Mouse (Mus musculus): Measurements from ENCODE around the gene Opn3.

The Opn3 gene
- long read RNA-seq, experiment 1, transcript Opn3-201 (4 exons, 1,913 nt) = major isoform, 6 of 7 reads
- long read RNA-seq, experiment 1, partial matches to known transcripts = 0 of 7 reads
- long read RNA-seq, experiment 1, other reads (novel, unspliced or antisense) = 1 of 7 reads
- long read RNA-seq, experiment 2, transcript Opn3-201 (4 exons, 1,913 nt) = major isoform, 6 of 6 reads
- long read RNA-seq, experiment 2, partial matches to known transcripts = 0 of 6 reads
- long read RNA-seq, experiment 2, other reads (novel, unspliced or antisense) = 0 of 6 reads

DNA sequence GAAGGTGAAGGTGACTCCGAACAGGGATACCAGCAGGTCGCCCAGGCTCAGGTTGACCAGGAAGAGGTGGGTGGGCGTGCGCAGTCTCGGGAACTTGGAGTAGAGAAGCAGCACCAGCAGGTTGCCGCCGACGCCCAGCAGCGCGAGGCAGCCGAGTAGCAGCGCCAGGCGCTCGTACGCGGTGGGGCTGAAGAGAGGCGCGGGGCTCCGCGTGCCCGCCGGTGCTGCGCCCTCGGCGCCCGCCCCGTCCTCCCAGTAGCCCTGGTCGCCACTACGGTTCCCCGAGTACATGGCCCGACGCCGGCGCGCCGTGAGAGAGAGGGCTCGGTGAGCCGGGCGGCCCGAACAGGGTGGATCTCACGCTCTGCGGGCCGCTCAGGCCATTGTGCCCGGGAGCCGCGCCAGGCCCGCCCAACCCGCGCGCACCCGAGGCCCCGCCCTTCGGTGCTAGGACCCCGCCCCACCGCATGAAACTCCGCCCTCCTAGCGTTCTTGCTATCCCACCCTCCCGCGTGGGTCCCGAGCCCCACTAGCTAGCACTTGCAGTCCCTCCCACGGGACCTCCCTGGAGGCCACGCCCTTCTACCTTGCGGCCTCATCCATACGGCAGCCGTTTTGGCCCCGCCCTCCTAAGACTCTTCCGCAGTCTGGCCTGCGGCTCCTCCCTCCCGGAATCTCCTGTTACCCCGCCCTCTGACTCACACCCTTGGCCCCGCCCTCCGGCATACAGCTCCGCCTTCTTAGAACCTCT lies at the start of gene Opn3, which contains the start of gene Chml:
Opn3 (minus strand) TSS at position 531 of the 751 bp plus-strand sequence.
Chml (minus strand) TSS at position 656 of the 751 bp plus-strand sequence.
- intact Hi-C loops (cut with DNase I) = loop anchor here (2.0 to 5.0 kb wide), 2 partner anchors 66 to 175 kb away; no protein-coding TSS in a partner anchor

DNA sequence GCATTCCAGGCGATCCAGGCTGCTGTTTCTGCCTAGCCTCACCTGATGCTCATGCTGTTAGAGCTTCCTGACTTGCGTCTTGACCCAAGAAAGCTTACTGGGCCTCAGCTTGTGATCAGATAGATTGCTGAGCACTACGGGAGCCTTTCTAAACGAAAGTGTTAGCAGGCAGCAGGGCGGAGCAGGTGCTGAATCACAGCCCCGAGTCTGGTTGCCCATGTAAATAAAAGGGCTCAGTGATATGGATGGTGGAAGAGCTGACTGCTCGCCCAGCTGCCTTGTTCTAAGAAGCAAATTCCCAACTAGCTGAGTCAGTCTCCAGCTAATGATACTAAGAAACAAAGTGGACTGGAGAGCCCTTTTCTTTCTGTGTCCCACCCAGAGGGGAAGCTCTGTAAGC lies 33.2 kb upstream of the Opn3 start:
- intact Hi-C loops (cut with DNase I) = no loop called here

- intact Hi-C loops (cut with DNase I) = no loop called here
Observed at GRCm38 (mm10) chr1:175716832-175717231, 24.3 kb upstream of the Opn3 start.

GRCm38 (mm10) chr1:175712338-175712909 lies 19.8 kb upstream of the Opn3 start:
- intact Hi-C loops (cut with DNase I) = no loop called here

DNA sequence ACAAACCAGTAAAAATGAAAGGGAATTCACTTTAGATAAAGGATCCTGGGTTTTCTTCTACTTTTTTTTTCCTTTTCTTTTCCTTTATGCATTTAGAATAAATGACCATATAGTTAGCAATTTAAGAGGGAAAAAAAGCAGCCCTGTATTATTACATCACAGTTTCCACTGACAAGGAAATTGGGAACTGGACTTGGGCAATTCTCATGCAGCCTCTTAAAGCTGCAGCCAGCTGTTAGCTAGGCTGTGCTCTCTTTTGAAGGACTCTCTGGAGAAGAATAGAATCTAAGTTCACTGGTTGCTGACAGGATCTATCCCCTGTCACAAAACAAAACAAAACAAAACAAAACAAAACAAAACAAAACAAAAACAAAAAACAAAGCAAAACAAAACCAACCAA lies 15.4 kb upstream of the Opn3 start:
- intact Hi-C loops (cut with DNase I) = no loop called here

- intact Hi-C loops (cut with DNase I) = no loop called here
Observed at GRCm38 (mm10) chr1:175707599-175707998, 15.0 kb upstream of the Opn3 start.

GRCm38 (mm10) chr1:175701145-175701544 lies 8.6 kb upstream of the Opn3 start:
- intact Hi-C loops (cut with DNase I) = no loop called here

GRCm38 (mm10) chr1:175699796-175700195 lies 7.2 kb upstream of the Opn3 start:
- intact Hi-C loops (cut with DNase I) = no loop called here

GRCm38 (mm10) chr1:175699375-175699774 lies 6.8 kb upstream of the Opn3 start:
- intact Hi-C loops (cut with DNase I) = no loop called here

GRCm38 (mm10) chr1:175698293-175698692 lies 5.7 kb upstream of the Opn3 start, which contains the start of gene Wdr64:
Gene Wdr64, plus strand, starts transcription at chr1:175698593.
- intact Hi-C loops (cut with DNase I) = no loop called here

- intact Hi-C loops (cut with DNase I) = loop anchor here (2.0 to 5.0 kb wide), 2 partner anchors 67 to 174 kb away; no protein-coding TSS in a partner anchor
Observed at GRCm38 (mm10) chr1:175693429-175693960, 919 bp upstream of the Opn3 start.

- intact Hi-C loops (cut with DNase I) = loop anchor here (2.0 to 5.0 kb wide), 2 partner anchors 66 to 174 kb away; no protein-coding TSS in a partner anchor
Observed at GRCm38 (mm10) chr1:175692997-175693361, 403 bp upstream of the Opn3 start.

GRCm38 (mm10) chr1:175691686-175692245 lies 810 bp downstream of the Opn3 start:
- intact Hi-C loops (cut with DNase I) = loop anchor here (2.0 to 5.0 kb wide), 2 partner anchors 65 to 176 kb away; no protein-coding TSS in a partner anchor

DNA sequence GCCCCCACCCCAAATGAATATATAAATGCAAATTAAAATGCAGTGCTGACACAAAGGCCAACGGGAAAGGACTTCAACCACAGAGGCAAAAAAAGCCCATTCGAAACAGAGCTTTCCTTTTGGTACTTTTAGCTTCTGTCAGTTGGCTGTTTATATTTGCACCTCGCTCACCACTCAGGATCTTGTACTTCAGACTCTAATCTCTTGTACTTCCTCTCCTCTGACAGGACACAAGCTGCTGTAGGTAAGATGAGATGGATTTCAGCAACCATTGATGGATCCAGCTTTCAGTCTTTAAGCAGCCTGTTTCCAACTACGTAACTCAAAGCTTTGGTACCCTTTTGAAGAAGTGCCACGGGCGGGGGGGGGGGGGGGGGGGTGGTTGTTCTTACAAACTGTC lies 11.6 kb downstream of the Opn3 start:
- intact Hi-C loops (cut with DNase I) = no loop called here

- intact Hi-C loops (cut with DNase I) = no loop called here
Observed at GRCm38 (mm10) chr1:175677459-175677858, 15.1 kb downstream of the Opn3 start.

GRCm38 (mm10) chr1:175675116-175675515 lies 17.5 kb downstream of the Opn3 start:
- intact Hi-C loops (cut with DNase I) = no loop called here

- intact Hi-C loops (cut with DNase I) = loop anchor here (5.0 kb wide), 1 partner anchor 194 kb away; no protein-coding TSS in a partner anchor
Observed at GRCm38 (mm10) chr1:175673563-175674325, 18.8 kb downstream of the Opn3 start.

GRCm38 (mm10) chr1:175671626-175672025 lies 20.9 kb downstream of the Opn3 start:
- intact Hi-C loops (cut with DNase I) = loop anchor here (2.0 to 5.0 kb wide), 2 partner anchors 196 to 251 kb away; no protein-coding TSS in a partner anchor

DNA sequence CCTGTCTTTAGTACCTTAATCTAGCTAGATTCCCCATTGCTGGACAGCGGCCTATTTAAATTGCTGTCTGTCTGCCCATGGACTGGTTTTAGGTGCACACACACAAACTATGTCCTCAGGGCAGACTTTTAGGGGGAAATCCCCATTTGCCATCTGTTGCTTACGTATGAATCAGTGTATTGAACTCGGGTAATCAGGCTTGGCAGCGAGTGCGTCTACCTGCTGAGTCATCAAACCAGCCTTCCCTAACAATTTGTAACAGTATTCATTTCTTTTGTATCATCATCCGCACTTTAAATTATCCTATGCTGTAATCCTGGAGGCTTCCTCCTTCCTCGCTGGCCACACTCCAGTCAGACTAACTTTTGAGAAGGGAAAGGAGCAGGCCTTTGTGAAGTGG lies 22.5 kb downstream of the Opn3 start:
- intact Hi-C loops (cut with DNase I) = loop anchor here (2.0 to 5.0 kb wide), 2 partner anchors 197 to 253 kb away; no protein-coding TSS in a partner anchor

DNA sequence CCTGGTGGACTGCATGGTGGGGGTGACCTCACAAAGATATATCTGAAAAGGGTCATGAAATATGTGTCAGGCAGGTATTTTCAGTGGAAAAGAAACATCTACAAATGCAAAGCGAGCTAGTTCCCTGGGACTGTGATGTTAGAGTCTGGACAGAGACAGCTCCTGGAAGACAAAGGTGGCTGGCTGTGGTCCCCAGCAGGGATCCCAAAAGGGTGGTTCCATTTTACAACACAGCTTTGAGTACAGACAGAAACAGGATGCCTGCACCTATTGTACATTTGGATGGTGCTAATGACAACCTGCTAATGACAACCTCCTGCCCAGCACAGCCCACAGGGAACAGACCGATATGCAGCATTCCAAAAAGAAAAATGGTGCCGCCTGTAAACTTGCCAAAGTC lies 23.1 kb downstream of the Opn3 start:
- intact Hi-C loops (cut with DNase I) = no loop called here
